Mouse (Mus musculus) left cerebral cortex, adult 9 months (tissue): Measurements from ENCODE around the gene Tctn1.
"Not testable (repeated sequence)": the region's sequence is repeated elsewhere in the genome, so short reads cannot be mapped to it uniquely, and the experiment has no call there.

Source experiments
- DNase-seq, 2 experiments: peaks; one replicate each; pipeline ENCODE4 v3.0.0; 2022; ENCODE audit warnings: low spot score in 2 of 2

The Tctn1 gene

DNA sequence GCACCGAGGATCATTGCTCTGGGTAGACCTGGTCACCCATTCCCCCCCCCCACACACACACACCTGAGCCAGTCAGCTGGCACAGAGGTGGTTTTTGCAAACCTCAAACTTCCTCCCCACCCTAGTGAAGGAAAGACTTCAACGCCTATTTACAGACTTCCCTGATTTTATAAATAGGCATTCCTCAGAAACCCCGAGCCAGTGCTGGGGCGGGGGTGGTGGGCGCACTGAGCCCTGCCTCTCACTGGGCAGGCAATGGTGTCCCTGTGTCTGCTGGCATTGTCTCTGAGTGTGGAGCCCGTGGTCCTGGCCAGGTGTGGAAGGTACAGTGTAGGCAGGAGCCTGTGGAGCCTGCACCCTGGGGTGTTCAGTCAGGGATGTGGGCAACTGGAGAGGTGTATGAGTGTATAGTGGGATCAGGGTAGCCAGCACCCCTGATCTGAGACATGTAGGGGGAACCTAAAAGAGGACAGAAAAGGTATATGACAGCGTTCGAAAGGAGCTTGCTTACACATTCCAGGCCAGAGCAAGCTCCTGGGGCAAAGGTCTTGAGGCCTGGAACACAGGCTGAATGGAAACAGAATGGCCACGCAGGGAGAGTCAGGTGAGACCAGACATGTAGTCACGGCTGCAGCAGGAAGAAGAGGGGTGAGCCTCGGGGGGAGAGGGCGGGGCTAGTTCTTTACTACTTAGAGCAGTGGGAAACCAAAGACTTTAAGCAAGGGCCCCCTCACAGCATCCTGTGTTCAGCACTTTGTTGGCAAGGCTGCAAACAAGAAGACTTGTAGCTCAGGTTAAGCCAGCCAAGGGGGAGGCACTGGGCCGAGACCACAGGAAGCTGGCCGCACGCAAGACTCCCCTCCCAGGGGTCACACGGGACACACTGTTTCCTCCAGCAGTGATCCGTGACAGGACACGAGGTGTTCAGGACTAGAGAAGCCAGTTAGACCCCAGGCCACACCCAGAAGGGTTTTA is 44.3 kb downstream of the Tctn1 start:
- DNase-seq = no peak

DNA sequence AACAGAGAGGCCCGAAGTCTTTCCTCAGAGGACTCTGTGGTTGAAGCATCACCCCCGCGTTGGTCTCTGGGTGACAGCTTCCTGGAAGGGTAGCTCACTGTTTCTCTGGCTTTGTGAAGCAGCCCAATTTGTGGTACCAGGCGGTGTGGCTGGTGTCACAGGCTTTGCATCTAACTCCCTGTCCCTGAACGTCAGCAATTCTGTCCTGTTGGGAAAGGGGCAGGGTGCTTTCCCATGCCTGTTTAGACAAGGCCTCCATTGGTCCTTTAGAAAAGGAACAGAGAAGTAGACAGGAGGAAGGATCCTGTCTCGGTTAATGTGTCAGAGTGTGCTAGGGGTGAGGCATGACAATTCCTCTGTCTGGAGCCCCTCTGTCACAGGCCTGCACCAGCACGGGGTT is 45.3 kb downstream of the Tctn1 start:
- peak in 1 of 2 experiments; percentile 15 for DNase-seq

DNA sequence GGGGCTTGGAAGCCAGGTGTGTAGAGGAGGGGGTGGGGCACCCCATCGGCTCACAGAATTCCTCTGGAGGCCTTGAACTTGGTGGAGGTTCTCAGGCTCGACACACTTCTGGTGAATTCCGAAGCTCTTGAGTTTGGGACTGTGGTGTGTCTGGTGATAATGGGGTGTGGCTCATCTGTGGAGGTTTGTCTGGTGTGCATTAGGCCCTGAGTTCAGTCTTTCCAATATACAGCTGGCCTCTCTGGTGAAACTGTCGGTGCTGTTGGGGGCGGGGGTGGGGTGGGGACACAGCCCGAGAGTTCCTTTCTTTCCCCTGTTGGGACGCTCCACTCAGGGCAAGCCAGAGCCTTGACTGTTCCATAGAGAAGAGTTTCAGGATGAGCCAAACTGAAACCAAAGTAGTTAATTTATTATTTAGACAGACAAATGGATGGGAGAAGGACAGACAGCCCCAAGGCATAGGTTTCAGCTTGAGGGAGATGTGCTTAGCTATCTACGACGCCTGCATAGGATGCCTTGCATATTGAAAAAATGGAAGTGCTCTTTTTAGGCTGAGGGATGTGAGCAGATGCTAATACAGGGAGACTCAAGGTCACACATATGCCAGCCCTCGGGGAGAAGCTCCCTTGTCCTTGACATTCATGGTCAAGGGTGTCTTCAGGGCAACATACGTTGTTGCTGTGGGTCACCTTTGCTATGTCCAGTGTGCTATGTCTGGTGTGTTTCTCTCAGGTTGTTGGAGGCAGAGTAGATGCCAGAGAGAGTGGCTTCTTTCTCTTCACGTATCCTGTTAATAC is 46.0 kb downstream of the Tctn1 start:
- no peak for DNase-seq

DNA sequence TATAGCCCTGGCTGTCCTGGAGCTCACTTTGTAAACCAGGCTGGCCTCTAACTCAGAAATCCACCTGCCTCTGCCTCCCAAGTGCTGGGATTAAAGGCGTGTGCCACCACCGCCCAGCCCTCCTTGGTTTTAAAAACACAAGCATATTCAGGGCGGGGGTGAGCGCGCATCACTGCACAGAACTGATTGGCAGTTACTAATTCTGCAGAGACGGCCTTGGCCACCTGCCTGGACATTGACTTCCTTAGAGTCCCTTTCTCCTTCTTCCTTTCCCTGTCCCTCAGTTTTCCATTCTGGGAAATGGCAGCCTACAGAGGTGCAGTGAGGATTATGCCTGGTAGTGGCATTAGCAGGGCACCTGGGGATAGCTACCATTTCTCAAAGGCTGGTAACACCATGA is 46.6 kb downstream of the Tctn1 start:
- DNase-seq = no peak

DNA sequence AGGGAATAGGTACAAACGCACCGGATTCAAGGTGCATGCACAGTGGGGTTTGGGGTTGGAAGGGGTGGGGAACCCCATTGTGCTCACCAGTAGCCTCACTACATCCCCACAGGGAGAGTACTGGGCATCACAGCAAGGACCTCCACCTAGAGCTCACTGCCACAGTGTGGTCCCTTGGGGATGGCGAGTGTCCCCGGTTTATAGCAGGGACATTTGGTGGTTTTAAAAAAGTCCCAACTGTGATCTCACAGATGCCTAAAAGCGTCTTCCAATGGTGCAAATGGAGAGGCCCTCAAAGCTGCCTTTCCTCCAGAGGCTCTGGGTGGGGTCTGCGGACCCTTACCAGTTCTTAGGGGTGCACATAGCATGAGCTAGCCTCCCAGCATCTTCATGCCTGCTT is 50.4 kb downstream of the Tctn1 start:
- no peak for DNase-seq

DNA sequence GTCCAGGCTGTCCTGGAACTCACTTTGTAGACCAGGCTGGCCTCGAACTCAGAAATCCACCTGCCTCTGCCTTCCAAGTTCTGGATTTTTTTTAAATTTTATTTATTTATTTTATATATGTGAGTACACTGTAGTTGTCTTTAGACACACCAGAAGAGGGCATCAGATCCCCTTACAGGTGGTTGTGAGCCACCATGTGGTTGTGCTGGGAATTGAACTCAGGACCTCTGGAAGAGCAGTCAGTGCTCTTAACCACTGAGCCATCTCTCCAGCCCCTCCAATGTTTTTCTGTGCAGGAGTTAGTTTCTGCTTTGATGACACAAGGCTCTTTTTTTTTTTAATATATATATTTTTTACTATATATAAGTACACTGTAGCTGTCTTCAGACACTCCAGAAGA is 51.4 kb downstream of the Tctn1 start:
- not testable (repeated sequence) for DNase-seq

DNA sequence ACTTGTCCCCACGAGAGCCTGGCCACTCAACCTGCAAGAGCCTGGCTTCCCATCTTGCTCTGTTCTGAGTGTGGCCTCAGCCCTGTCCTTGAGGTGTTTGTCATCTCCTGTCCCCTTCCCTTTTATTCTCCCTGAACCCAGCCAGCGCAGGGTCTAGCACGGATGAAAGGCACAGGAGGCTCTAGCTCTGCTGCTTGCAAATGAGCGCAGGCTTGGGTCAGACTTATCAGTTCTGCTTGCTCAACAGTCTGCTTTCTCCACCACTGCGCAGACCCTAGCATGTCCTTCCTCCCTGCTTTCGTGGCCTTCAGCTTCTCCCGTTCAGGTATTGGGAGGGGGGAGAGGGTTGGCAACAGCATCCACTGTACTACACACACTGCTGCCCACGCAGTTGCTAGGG is 52.1 kb downstream of the Tctn1 start:
- no peak for DNase-seq

DNA sequence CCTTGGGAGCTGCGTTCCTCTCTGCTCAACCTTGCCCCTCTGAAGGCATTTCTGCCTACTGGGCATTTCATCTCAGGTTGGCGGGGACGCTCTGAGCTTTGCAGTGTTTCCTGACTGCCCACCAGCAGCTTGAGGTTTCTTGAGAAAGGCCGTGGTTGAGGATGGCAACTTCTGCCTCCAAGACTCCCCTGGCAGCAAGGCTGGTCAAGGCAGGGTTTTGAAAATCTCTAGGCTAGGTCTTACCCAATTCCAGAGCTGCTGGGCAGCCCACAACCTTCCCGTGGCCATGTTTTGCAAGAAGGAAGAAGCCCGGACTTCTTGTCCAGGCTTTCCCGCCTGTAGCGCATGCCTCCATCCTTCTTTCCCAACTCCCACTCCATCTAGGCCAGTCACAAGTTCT is 53.4 kb downstream of the Tctn1 start:
- DNase-seq = no peak

DNA sequence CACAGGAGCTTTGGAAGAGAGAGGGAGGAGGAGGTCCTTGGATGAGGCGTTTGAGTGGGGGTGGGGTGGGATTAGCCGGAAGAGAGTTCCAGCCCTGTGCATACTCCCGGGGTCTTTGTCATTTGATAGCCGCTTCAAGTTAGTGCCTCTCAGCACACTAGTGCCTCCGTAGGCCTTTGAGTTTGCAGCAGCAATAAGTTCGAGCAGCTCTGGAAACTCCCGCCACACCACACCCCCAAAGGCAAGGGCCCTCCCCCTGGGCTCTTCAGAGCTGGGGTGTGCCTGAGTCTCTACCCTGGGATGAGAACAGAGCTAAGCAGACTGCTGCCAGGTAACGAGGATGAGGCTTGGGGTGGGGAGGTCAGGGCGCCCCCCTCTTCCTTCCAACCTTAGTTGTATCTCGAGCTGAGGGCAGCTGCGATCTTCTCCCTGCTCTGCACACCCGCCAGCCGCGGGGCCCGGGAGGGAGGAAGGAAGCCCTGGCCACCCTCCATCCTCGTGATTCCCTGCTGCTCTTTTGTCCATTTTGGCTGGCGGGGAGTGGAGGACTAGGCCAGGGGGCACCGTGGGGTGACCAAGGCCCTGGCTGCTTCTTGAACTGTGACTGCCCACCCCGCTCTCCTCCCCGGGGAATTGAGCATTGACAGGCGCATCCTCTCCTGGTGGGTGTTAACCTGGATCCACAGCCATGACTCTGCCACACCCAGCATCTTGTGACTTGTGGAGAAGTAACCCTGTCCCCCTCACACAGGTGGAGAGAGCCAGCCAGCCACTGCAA is 54.5 kb downstream of the Tctn1 start:
- DNase-seq = no peak

DNA sequence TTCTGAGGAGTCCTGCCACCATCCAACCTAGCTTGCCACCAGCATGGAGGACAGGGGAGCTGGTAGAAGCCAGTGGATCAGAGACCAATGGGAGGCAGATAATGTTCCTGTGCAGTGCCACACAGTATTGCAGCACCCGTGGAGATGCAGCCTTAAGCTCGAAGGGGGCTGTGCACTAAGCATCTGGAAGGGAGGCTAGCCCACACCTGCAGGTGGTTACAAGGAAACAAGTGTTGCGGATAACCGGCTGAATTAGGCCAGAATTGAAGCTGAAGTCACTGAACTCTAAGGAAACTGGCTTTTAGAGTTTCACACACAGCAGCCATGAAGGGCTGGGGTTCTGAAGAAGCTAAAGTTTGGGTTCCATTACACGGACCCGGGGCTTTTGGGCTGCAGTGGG is 55.4 kb downstream of the Tctn1 start:
- DNase-seq = no peak

DNA sequence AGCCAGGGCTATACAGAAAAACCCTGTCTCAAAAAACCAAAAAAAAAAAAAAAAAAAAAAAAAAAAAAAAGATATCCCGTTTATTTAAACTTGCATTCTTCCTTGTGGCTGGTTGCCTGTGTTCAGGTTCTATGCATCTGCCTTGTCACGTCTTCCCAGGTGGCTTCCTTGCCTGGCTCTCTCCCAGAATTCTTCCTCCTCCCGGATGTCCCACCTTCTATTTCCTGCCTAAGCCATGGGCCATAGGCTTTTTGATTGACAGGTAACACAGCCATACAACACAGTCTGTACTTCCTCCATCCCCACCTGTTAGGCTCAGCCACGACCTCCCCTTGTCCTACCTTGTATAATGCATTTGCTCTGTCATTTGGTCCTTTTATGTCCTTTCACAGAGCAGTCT is 57.8 kb downstream of the Tctn1 start, which contains the start of gene Hvcn1:
TSS of gene Hvcn1 (plus strand) at position 330 of the 400 bp plus-strand sequence.
- no peak for DNase-seq

DNA sequence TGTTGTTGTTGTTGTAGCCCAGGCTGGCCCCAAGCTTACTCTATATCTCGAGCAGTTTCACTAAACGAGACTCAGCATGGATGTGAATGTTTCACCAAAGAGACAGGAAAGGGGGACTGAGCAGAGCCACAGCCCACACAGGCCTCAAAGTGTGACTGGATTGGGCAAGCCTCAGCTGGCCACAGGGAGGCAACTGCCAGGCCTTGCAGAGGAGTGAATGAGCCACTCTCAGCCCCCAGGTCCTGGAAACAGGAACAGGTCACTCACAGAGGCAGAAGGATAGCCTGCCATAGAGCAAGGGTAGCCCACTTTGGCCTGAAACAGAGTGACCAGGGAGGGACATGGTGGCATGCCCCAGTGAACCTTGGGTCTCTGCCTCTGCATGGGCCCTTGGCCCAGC is 60.1 kb downstream of the Tctn1 start:
- no peak for DNase-seq

DNA sequence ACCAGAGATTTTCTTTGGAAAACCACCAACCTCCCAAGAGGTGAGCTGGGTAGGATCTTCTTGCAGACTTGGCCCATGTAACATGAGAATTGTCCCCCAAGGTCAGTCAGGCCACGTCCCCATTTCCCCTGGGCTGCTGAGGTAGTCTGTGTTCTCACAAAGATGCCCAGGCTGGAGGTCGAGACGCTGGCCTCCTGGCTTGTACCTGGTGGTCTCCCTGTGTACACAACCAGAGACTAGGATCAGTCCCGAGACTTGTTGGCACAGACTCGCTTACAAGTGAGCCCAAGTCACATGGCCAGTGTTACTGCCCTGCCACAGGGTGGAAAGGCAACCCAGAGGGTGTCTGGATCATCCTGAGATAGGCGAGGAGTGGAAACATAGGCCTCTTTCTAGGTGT is 62.4 kb downstream of the Tctn1 start:
- DNase-seq = no peak

DNA sequence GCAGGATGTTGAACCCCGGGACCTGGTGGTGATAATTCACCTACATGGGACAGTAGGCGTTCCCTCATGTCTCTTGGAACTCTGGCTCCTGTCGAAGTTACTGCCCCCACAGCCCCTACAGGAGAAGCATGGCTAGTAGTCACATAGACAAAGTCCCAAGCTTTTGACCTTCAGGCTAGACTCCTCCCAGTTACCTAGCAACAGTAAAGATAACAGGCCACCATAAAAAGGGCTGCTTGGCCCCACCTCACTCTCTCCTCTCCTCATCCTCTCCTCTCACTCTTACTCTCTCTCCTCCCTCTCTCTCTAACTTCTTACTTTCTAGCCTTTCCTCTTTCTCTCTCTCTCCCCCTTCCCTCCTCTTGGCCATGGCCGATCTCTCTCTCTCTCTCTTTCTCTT is 63.4 kb downstream of the Tctn1 start:
- no peak for DNase-seq

DNA sequence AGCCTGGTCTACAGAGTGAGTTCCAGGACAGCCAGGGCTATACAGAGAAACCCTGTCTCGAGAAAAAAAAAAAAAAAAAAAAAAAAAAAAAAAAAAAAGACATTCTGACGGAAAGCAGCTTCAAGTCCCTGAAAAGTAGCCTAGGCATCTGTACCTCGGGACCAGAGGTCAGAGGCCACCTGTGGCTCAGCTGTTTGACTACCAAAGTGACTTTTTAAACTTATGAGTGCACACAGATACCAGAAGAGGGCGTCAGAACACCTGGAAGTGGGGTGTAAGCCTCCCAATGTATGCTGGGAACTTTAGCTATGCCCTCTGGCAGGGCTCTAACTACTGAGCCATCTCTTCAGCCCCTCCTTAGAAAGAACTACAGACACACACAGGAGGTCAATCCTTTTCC is 71.9 kb downstream of the Tctn1 start:
- no peak for DNase-seq

DNA sequence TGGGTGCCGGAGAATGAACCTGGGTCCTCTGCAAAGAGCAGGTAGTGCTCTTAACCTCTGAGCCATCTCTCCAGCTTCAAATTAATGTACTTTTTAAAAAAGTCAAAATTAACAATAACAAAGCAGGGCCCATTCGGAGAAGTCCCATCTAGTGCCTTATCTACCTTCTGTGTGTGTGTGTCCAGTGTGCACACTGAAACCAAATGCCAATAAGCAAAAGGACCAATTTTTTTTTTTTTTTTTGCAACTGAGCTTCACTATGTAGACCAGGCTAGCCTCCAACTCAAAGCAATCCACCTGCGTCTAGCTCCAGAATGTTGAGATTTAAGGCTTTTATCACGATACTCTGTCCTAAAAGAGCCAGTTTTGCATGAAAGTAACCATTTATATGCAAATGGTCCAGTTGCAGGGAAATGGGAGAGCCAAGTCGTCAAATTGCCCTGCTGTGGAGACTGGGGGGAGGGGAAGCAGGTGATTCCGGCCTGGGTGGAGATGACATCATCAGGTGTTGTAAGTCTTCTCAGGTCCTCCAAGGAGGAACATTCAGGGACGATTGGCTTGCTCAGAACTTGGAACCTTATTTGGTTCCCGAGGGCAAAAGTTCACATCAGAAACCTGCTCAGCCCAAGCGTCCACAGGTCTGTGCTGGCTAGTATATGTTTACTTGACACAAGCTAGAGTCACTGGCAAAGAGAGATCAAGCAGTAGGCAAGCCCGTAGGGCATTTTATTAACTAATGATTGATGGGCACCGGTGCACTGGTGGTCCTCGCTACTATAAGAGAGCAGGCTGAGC is 72.8 kb downstream of the Tctn1 start:
- DNase-seq = no peak

DNA sequence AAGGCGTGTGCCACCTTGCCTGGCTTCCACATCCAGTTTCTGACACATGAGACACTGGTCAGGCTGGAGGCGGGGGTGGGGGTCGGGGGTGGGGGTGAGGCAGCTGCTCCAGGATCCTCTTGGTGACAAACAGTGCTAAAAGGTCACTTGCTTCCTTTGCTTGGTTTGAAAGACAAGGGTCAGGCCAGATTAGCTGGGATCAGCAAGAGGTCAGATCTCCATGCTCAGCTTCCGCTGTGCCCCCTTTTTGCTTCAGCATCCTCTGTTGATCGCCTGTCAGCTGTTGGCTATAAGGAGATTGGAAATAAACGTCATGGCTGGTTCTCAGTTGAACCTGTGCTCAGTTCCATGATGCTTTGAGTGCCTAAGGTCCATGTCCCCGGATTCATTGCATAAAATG is 73.8 kb downstream of the Tctn1 start:
- DNase-seq = no peak

DNA sequence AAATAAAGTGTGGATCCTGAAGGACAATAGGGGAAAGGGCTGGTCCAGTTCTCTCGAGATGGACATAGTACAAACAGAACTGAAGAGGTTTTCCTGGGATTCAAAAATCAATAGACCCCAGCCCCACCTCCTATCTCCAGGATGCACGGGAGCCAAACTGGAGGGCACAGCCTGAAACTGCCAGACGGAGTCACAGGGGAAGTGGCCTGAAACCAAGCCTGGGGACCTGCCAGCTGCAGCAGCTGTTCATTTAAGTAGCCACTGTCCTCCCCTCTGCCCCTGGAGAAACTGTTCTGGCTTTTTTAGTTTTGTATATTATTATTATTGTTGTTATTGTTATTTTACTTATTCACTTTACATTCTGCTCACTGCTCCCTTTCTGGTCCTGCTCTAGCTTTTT is 75.1 kb downstream of the Tctn1 start:
- DNase-seq = no peak
